Mouse (Mus musculus): ENCODE data around the gene Map7d1. TPM values are rescaled to one million over a fixed set of nuclear protein-coding genes. Genes with fewer than 3 reads are reported as not detected.

The Map7d1 gene
- polyA plus RNA-seq, 1 experiment = 30.3 TPM

DNA sequence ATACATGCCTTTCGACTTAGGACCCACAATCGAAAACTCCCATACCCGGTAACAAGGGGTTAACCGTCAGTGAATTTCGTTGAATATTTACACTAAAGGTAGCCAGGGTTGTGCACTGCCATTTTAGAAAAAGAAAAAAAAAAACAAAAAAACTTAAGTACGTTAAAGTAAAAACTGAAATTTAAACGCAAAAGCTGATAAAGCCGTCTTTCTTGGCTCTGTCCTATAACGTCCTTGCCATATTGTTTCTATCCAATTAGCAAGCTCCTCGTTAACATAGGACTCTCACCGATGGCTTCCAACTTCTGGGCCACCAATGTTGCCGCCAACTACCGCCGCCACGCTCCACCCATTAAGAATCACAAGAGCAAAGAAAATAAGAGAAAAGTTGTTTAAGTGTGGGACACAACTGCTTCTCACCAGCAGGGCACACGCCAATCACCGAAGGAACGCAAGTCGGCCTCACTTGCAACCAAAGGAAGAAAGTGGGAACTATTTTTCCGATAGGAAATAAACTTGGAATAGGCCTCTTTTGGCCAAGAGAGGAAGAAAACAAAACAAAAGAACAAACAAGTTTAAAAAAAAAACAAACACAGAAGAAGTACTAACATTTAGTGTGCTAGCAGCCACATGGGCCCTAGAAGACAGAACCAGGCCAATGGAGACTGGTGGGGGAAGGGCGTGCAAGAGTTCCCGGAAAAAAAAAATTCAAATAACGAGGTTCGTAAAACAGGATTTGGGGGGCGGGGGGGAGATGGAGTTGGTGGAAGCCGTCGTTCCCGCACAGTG, 54.4 kb downstream of the Map7d1 start:
- WGBS = under 1% methylated on average over 28 of the region's 28 CpGs
- H3K36me3 ChIP-seq (ENCODE audit: control insufficient read depth, insufficient read depth, low read length) = no peaks in the 10 kb centered on the region
- TF ChIP-seq POLR2A (IDR thresholded peaks at IDR 0.05; ENCODE audit: low read depth, low read length) (no peak), CTCF (conservative IDR thresholded peaks at IDR 0.05; ENCODE audit: insufficient read depth, insufficient read length, low read depth, low read length) (peak; percentile 34)
- H3K4me1 ChIP-seq (ENCODE audit: control insufficient read depth, insufficient read depth, low read length) = peaks cover 16% of the 10 kb centered on the region
- H3K4me3 ChIP-seq (ENCODE audit: insufficient read depth, low read depth, low read length) = peak overlapping the region; percentile 79
- no peaks in the 10 kb centered on the region for H3K27me3 ChIP-seq (replicated peaks; ENCODE audit: control insufficient read depth, insufficient read depth, low read length)
- DNase-seq = peak; percentile 57
- peak overlapping the region; percentile 97 for H3K27ac ChIP-seq (ENCODE audit: insufficient read depth, low read depth, low read length)

- WGBS = 19% methylated on average over 2 of the region's 2 CpGs
- DNase-seq = no peak
- Histone ChIP-seq H3K27me3 (replicated peaks; ENCODE audit: control insufficient read depth, insufficient read depth, low read length) (no peaks in the 10 kb centered on the region), H3K27ac (ENCODE audit: insufficient read depth, low read depth, low read length) (peak overlapping the region; percentile 9; the same call in 1 of the 2 replicates), H3K4me3 (ENCODE audit: insufficient read depth, low read depth, low read length) (peak overlapping the region; percentile 11; the same call in 1 of the 2 replicates), H3K4me1 (ENCODE audit: control insufficient read depth, insufficient read depth, low read length) (peaks cover 16% of the 10 kb centered on the region), H3K36me3 (ENCODE audit: control insufficient read depth, insufficient read depth, low read length) (no peaks in the 10 kb centered on the region)
- TF ChIP-seq CTCF (conservative IDR thresholded peaks at IDR 0.05; ENCODE audit: insufficient read depth, insufficient read length, low read depth, low read length) (no peak), POLR2A (IDR thresholded peaks at IDR 0.05; ENCODE audit: low read depth, low read length) (no peak)
Observed at GRCm38 (mm10) chr4:126200656-126201055, 55.5 kb downstream of the Map7d1 start.

DNA sequence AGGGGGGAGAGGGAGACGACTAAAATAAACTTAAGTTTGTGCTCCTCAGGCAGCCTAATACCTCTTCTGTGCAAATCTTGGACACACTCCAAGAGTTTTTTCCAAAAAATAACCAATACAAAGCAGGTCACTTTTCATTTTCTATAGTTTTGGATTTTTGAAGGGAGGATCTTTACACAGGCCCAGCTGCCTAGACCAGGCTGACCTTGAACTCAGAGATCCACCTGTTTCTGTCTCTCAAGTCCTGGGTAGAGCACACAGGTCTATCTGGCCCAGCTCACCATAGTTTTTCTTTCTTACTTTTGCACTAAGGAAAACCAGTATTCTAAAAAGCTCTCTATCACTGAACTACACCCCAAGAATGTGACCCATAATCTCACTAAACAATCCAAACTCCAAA, 56.1 kb downstream of the Map7d1 start:
- WGBS = 7% methylated on average over 1 of the region's 1 CpGs
- no peak overlapping the region for H3K4me3 ChIP-seq (ENCODE audit: insufficient read depth, low read depth, low read length)
- TF ChIP-seq POLR2A (IDR thresholded peaks at IDR 0.05; ENCODE audit: low read depth, low read length) = no peak
- peaks cover 16% of the 10 kb centered on the region for H3K4me1 ChIP-seq (ENCODE audit: control insufficient read depth, insufficient read depth, low read length)
- no peaks in the 10 kb centered on the region for H3K27me3 ChIP-seq (replicated peaks; ENCODE audit: control insufficient read depth, insufficient read depth, low read length)
- H3K36me3 ChIP-seq (ENCODE audit: control insufficient read depth, insufficient read depth, low read length) = no peaks in the 10 kb centered on the region
- no peak overlapping the region for H3K27ac ChIP-seq (ENCODE audit: insufficient read depth, low read depth, low read length)
- DNase-seq = no peak

- no peak overlapping the region for H3K27ac ChIP-seq (ENCODE audit: insufficient read depth, low read depth, low read length)
- no peaks in the 10 kb centered on the region for H3K36me3 ChIP-seq (ENCODE audit: control insufficient read depth, insufficient read depth, low read length)
- DNase-seq = no peak
- peaks cover 16% of the 10 kb centered on the region for H3K4me1 ChIP-seq (ENCODE audit: control insufficient read depth, insufficient read depth, low read length)
- 20% methylated on average over 6 of the region's 6 CpGs for WGBS
- H3K27me3 ChIP-seq (replicated peaks; ENCODE audit: control insufficient read depth, insufficient read depth, low read length) = no peaks in the 10 kb centered on the region
- H3K4me3 ChIP-seq (ENCODE audit: insufficient read depth, low read depth, low read length) = no peak overlapping the region
- TF ChIP-seq POLR2A (IDR thresholded peaks at IDR 0.05; ENCODE audit: low read depth, low read length) = no peak
- no peak for TF ChIP-seq CTCF (conservative IDR thresholded peaks at IDR 0.05; ENCODE audit: insufficient read depth, insufficient read length, low read depth, low read length)
Observed at GRCm38 (mm10) chr4:126199556-126199955, 56.6 kb downstream of the Map7d1 start.

- 22% methylated on average over 3 of the region's 3 CpGs for WGBS
Observed at GRCm38 (mm10) chr4:126197485-126197884, 58.7 kb downstream of the Map7d1 start.

GRCm38 (mm10) chr4:126194916-126195315, 61.2 kb downstream of the Map7d1 start:
- no peak for TF ChIP-seq CTCF (conservative IDR thresholded peaks at IDR 0.05; ENCODE audit: insufficient read depth, insufficient read length, low read depth, low read length)
- no peak for TF ChIP-seq POLR2A (IDR thresholded peaks at IDR 0.05; ENCODE audit: low read depth, low read length)
- WGBS = 84% methylated on average over 4 of the region's 4 CpGs
- DNase-seq = no peak

More at GRCm38 (mm10) chr4:126197485-126197884, 58.7 kb downstream of the Map7d1 start:
- peaks cover 16% of the 10 kb centered on the region for H3K4me1 ChIP-seq (ENCODE audit: control insufficient read depth, insufficient read depth, low read length)
- no peak overlapping the region for H3K27ac ChIP-seq (ENCODE audit: insufficient read depth, low read depth, low read length)
- H3K4me3 ChIP-seq (ENCODE audit: insufficient read depth, low read depth, low read length) = no peak overlapping the region
- DNase-seq = peak; percentile 64
- H3K36me3 ChIP-seq (ENCODE audit: control insufficient read depth, insufficient read depth, low read length) = peaks cover 7% of the 10 kb centered on the region
- H3K27me3 ChIP-seq (replicated peaks; ENCODE audit: control insufficient read depth, insufficient read depth, low read length) = no peaks in the 10 kb centered on the region
- TF ChIP-seq CTCF (conservative IDR thresholded peaks at IDR 0.05; ENCODE audit: insufficient read depth, insufficient read length, low read depth, low read length) (no peak), POLR2A (IDR thresholded peaks at IDR 0.05; ENCODE audit: low read depth, low read length) (no peak)

DNA sequence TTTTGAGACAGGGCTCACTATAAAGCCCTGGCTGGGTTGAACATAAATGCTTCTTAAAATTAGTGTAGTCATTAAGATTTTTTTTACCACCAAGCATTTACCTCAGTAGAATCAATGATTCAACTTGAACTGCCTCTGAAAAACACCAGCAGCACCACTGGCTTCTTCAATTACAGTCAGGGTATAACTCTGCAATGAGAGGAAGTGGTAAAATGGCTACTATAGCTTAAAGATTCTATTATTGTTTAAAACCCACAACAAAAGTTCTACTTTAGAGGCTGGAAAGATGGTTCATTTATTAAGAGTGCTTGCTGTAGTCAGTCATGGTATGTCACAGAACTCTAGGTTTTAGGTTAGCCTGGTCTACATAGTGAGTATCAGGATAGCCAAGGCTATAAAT, 61.9 kb downstream of the Map7d1 start:
- Histone ChIP-seq H3K27ac (ENCODE audit: insufficient read depth, low read depth, low read length) (no peak overlapping the region), H3K4me1 (ENCODE audit: control insufficient read depth, insufficient read depth, low read length) (peaks cover 5% of the 10 kb centered on the region), H3K27me3 (replicated peaks; ENCODE audit: control insufficient read depth, insufficient read depth, low read length) (no peaks in the 10 kb centered on the region), H3K36me3 (ENCODE audit: control insufficient read depth, insufficient read depth, low read length) (peaks cover 7% of the 10 kb centered on the region), H3K4me3 (ENCODE audit: insufficient read depth, low read depth, low read length) (no peak overlapping the region)
- no peak for DNase-seq
- TF ChIP-seq POLR2A (IDR thresholded peaks at IDR 0.05; ENCODE audit: low read depth, low read length) (no peak), CTCF (conservative IDR thresholded peaks at IDR 0.05; ENCODE audit: insufficient read depth, insufficient read length, low read depth, low read length) (no peak)

More at GRCm38 (mm10) chr4:126194916-126195315, 61.2 kb downstream of the Map7d1 start:
- Histone ChIP-seq H3K4me1 (ENCODE audit: control insufficient read depth, insufficient read depth, low read length) (peaks cover 10% of the 10 kb centered on the region), H3K4me3 (ENCODE audit: insufficient read depth, low read depth, low read length) (no peak overlapping the region), H3K27me3 (replicated peaks; ENCODE audit: control insufficient read depth, insufficient read depth, low read length) (no peaks in the 10 kb centered on the region), H3K27ac (ENCODE audit: insufficient read depth, low read depth, low read length) (no peak overlapping the region), H3K36me3 (ENCODE audit: control insufficient read depth, insufficient read depth, low read length) (peaks cover 7% of the 10 kb centered on the region)

Measured in kidney, adult 2 months (tissue).